Mouse (Mus musculus): ENCODE measurements around the gene Nobox.

Gene Nobox

GRCm38 (mm10) chr6:43309454-43309853, at the start of gene Nobox:
Gene Nobox (minus strand): TSS chr6:43309554.
- DNase-seq (ENCODE audit: low spot score in 2 of 2), result no peak

- no peak for DNase-seq (ENCODE audit: low spot score in 2 of 2)
Observed at GRCm38 (mm10) chr6:43354562-43355241, 45.3 kb upstream of the Nobox start.

- no peak for DNase-seq (ENCODE audit: low spot score in 2 of 2)
Observed at GRCm38 (mm10) chr6:43353446-43353845, 44.1 kb upstream of the Nobox start.

GRCm38 (mm10) chr6:43349083-43349482, 39.7 kb upstream of the Nobox start:
- no peak for DNase-seq (ENCODE audit: low spot score in 2 of 2)

- no peak for DNase-seq (ENCODE audit: low spot score in 2 of 2)
Observed at GRCm38 (mm10) chr6:43347637-43348036, 38.3 kb upstream of the Nobox start.

GRCm38 (mm10) chr6:43343006-43343405, 33.7 kb upstream of the Nobox start:
- DNase-seq (ENCODE audit: low spot score in 2 of 2), result no peak

GRCm38 (mm10) chr6:43342386-43342785, 33.0 kb upstream of the Nobox start:
- no peak for DNase-seq (ENCODE audit: low spot score in 2 of 2)

- DNase-seq (ENCODE audit: low spot score in 2 of 2), result no peak
Observed at GRCm38 (mm10) chr6:43338804-43339203, 29.4 kb upstream of the Nobox start.

- no peak for DNase-seq (ENCODE audit: low spot score in 2 of 2)
Observed at GRCm38 (mm10) chr6:43337491-43337961, 28.2 kb upstream of the Nobox start.

- no peak for DNase-seq (ENCODE audit: low spot score in 2 of 2)
Observed at GRCm38 (mm10) chr6:43335619-43336234, 26.4 kb upstream of the Nobox start.

- DNase-seq (ENCODE audit: low spot score in 2 of 2), result no peak
Observed at GRCm38 (mm10) chr6:43333479-43333878, 24.1 kb upstream of the Nobox start.

GRCm38 (mm10) chr6:43312961-43313656, 3.8 kb upstream of the Nobox start:
- no peak for DNase-seq (ENCODE audit: low spot score in 2 of 2)

- DNase-seq (ENCODE audit: low spot score in 2 of 2), result no peak
Observed at GRCm38 (mm10) chr6:43312546-43312945, 3.2 kb upstream of the Nobox start.

- DNase-seq (ENCODE audit: low spot score in 2 of 2), result no peak
Observed at GRCm38 (mm10) chr6:43310071-43310470, 717 bp upstream of the Nobox start.

- no peak for DNase-seq (ENCODE audit: low spot score in 2 of 2)
Observed at GRCm38 (mm10) chr6:43297508-43297850, 11.9 kb downstream of the Nobox start.

- DNase-seq (ENCODE audit: low spot score in 2 of 2), result no peak
Observed at GRCm38 (mm10) chr6:43296798-43297507, 12.4 kb downstream of the Nobox start.

- DNase-seq (ENCODE audit: low spot score in 2 of 2), result no peak
Observed at GRCm38 (mm10) chr6:43295908-43296307, 13.4 kb downstream of the Nobox start.

GRCm38 (mm10) chr6:43293175-43293574, 16.2 kb downstream of the Nobox start:
- no peak for DNase-seq (ENCODE audit: low spot score in 2 of 2)

GRCm38 (mm10) chr6:43292471-43293076, 16.8 kb downstream of the Nobox start:
- no peak for DNase-seq (ENCODE audit: low spot score in 2 of 2)

- DNase-seq (ENCODE audit: low spot score in 2 of 2), result no peak
Observed at GRCm38 (mm10) chr6:43292041-43292440, 17.3 kb downstream of the Nobox start.

GRCm38 (mm10) chr6:43280481-43280880, 28.9 kb downstream of the Nobox start:
- no peak for DNase-seq (ENCODE audit: low spot score in 2 of 2)

GRCm38 (mm10) chr6:43278247-43278646, 31.1 kb downstream of the Nobox start:
- DNase-seq (ENCODE audit: low spot score in 2 of 2), result no peak

All from natural killer cell, adult 2 months (primary cell).